Mouse (Mus musculus): ENCODE results near the gene Nmnat2.

DNA sequence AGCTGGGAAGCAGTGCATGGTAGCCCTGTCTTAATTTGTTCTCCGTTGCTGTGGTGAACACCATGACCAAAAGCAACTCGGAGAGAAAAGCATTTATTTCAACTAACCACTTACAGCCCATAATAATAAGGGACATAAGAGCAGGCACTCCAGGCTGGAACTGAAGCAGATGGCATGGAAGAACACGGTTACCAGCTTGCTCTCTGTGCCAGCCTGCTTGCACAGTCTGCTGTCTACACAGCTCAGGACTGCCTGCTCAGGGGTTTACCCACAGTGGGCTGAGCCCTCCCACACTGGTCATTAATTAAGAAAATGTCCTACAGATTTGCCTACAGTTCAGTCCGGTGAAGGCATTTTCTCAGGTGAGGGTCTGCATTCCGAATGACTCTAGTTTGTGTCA lies 183.7 kb downstream of the Nmnat2 start:
- no peak for TF ChIP-seq CTCF (IDR thresholded peaks at IDR 0.05; ENCODE audit: control insufficient read depth, insufficient read depth, insufficient replicate concordance, low read depth, low read length)
- TF ChIP-seq POLR2A (IDR thresholded peaks at IDR 0.05; ENCODE audit: control insufficient read depth, low read depth, low read length) = no peak

Data from testis, adult 2 months (tissue).